Mouse (Mus musculus) brain, embryonic 14.5 days (tissue): ENCODE results near the gene Alkbh7.

ENCODE experiments used
- CTCF ChIP-seq: fragments of 200-500 bp; IDR thresholded peaks from 2 replicates; pipeline ENCODE4 v1.5.1; 2012; ENCODE audit warnings: inconsistent platforms, mild to moderate bottlenecking, moderate library complexity, borderline replicate concordance; ENCODE audit not compliant: insufficient read depth, insufficient read length; ENCODE audit errors: extremely low read depth
- POLR2A ChIP-seq: fragments of 200-500 bp; IDR thresholded peaks from 2 replicates; pipeline ENCODE4 v1.6.1; 2012; ENCODE audit warnings: mild to moderate bottlenecking, inconsistent platforms, borderline replicate concordance; ENCODE audit not compliant: poor library complexity, insufficient read depth, insufficient read length, severe bottlenecking; ENCODE audit errors: extremely low read depth

DNA sequence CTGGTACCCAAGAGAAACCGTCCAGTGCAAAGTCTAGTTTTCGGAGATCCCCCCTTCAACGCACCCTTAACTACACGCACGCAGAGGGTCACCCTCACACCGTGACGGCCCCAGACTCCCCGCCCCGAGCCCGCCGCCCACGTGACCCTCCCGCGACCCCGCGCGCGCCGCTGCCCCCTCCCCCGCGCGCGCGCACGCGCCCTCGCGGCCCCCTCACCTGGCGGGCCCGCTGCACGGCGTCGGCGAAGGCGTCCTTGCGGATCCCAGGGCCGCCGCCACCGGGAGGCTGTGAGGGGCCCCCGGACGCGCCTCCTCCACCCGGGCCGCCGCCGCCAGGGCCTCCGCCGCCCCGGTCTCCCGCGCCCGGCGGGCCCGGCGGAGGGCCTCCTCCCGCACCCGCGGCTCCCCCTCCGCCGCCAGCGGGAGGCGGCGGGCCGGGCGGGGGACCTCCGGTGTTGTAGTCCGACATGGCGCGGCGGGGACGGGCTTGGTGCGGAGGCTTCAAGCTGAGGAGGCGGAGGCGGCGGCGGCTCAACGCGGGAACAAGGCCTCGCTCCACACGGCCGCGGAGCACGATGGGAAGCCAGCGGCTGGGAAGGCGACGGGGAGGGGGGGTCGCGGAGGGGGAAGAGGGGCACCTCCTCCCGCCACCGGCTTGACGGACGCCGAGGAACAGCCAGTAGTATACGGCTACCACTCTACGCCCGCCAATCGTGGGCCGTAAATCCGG is 34.0 kb downstream of the Alkbh7 start, which contains the start of gene Khsrp:
- TF ChIP-seq POLR2A: peak; percentile 84
- TF ChIP-seq CTCF: no peak
